Mouse (Mus musculus) kidney, adult 18-20 months (tissue): ENCODE results near the gene Alox12b.
A peak's percentile ranks its signal among the peaks of the same experiment; 100 is the strongest.

Experiments
- DNase-seq: peaks from one replicate; pipeline ENCODE4 v3.0.0; 2021

Alox12b gene

DNA sequence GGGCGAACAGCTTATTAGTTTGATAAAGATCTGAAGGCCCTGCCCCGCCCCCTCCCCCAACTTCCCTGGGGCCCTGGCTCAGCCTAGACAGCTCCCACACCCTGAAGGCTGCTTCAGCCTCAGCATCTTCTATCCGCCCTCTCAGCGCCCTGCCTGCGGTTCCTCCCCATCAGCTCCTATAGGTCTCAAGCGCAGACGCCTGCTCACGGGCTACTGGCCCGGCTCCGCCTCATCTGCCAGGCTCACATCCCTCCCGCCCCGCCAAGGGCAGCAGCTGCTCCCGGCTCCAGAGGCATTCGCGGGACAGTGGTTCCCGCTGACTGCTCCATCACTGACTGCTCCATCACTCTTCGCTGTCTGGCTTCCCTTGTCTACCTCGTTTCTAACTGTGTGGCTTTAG is at the start of gene Alox12b:
Gene Alox12b (plus strand): TSS at position 190 of the 400 bp plus-strand sequence.
- DNase-seq, result no peak

GRCm38 (mm10) chr11:69107676-69108075 is 49.1 kb upstream of the Alox12b start:
- no peak for DNase-seq

- DNase-seq, result no peak
Measured at GRCm38 (mm10) chr11:69108223-69108622, 48.6 kb upstream of the Alox12b start.

- DNase-seq, result no peak
Measured at GRCm38 (mm10) chr11:69109032-69109900, 47.5 kb upstream of the Alox12b start.

DNA sequence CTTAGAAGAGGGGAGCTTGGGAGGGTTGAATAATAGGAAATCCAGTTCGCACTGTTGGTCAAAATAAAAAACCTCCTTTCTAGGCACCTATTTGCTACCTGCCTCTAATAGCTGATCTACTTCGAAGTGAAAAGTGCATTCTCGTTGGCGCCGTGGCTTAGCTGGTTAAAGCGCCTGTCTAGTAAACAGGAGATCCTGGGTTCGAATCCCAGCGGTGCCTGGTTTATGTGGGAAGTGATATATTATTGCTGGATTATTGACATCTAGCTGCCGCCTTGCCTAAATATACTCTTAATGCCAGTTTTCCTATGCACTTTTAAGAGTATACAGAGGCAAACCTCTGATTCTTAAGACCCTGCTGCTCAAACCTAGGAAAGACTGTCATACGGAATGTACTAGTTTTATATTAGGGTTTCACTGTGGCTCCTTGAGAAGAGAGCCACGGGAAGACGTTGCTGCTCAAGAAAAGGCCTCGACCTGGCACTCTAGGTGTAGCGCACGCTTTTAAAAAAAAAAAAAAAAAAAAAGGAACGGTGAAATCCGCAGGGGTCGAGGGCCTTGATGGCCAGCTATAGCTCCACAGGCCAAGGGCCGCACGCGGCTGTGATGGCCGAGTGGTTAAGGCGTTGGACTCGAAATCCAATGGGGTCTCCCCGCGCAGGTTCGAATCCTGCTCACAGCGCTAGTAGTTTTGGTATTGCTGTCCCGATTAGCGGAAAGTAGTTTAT is 46.3 kb upstream of the Alox12b start:
- DNase-seq, result peak; percentile 94

GRCm38 (mm10) chr11:69111051-69111810 is 45.6 kb upstream of the Alox12b start:
- no peak for DNase-seq

DNA sequence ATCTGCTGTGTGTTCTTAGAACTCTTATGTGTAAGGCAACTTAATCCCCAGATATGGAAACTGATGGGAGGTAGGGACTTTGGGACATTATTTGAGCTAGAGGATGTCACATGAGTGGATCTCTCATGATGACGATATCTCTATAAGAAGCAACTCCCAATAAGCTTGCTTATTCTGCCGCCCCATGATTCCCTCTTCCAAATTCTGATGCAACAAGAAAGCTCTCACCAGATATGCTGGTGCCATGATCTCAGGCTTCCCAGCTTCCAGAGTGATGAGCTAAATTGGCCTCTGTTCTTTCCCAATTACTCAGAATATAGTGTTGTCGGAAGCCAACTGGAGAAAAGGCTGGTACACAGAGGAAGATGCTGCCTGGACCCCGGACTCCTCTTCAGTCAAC is 44.9 kb upstream of the Alox12b start:
- DNase-seq, result no peak

DNA sequence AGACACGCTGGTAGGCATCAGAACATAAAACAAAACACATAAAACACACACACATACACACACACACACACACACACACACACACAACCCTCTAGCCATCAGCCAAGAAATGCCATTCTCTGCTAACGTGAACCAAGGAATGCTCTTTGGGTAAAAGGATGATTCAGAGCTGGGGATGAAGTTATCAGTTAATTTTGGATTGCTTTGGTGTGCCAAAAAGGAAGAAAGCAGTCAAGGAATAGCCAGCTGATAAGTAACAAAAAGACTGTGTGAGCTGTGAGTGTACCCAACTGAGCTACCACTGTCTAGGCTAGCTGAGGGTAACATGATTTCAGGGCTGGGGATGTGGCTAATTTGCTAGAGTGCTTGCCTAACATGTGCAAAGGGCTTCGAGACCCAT is 42.8 kb upstream of the Alox12b start:
- DNase-seq, result no peak

DNA sequence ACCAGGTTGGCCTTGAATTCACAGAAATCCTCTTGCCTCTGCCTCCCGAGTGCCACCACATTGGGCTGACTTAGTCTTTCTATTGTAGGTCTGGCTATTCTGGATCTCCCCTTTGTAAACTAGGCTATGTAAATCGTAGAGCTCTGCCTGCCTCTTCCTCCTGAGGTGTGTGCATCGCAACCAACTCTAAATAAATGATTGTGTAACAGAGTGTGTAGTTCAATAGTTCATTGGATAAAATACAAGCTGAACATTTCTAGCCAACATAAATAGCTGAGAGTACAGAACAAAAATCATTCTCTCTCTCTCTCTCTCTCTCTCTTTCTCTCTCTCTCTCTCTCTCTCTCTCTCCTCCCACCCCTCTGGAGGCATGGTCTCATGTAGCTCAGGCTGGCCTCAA is 42.2 kb upstream of the Alox12b start:
- DNase-seq, result no peak

DNA sequence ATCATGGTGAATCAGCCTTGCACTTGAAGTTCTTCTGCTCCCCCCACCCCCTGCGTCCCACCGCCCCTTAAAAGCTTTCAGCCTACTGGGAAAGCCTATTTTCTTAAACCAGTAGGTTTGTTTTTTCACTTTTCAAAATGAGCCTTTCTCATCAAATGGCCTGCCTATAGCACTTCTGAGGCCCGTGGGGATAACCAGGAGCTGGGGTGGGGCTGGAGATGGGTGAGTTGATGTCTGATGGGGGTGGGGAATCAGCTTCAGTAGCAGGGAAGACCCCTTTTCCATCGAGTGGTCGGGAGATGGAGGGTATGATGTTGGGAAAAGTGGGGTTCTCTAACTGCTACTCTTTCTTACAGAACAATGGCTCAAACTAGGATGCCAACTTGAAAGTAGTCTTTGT is 39.9 kb upstream of the Alox12b start:
- DNase-seq, result no peak

DNA sequence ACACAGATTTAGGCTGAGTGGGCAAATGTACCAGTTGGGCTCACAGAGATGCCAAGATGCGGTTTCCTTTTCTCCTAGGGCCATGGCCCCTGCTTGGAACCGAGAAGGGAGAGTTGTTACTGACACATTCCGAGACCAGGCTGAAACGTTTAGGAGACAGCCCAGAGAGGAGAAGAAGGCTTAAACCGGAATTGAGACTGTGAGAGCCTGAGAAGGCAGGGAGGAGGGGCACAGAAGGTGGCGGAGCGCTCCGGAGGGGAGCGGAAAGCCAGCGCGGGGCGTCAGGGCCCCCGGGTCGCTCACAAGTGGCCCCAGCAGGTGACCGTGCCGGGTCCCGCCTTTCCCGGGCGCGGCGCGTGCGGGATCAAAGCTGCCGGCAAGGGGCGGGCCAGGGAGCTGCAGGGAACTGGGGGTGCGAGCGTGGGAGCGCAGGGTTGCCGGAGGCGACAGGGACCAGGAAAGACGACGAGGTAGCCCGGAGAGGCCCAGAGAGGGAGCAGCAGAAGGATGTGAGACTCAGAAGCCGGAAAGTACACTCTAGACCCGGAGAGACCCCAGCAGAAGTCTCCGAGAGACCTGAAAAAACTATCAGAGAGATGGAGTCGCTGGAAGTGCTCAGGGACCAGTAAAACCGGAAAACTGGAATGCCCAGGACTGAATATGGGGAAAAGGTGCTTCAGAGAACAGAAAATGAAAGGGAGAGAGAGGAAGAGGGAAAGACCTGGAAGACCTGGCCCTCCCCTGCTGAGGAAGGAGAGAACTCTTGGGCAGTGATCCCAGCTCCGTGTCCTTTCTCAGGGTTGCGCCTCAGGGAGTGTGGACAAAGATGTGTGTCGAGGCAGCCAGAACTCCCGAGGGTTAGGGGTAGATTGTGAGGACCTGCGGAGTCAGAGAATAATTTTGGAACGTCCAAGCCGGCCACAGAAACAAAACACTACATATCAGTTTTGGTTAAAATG is 38.8 kb upstream of the Alox12b start:
- peak; percentile 76 for DNase-seq

DNA sequence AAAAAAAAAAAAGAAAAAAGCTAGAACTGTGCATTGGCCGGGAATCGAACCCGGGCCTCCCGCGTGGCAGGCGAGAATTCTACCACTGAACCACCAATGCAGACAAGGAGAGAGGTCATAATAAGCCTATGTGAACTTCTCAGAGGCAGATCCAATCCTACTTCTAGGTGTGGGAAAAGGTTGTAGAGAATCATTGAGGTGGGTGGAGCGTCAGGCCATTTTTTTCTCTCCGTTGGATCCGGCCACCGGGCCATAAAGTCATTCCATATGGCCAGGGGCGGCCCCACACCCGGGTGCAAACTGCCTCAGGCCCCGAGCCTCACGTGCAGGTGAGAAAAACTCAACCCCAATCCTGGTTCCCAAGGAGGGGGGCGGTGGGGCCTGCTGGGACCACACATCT is 38.0 kb upstream of the Alox12b start:
- peak; percentile 90 for DNase-seq

GRCm38 (mm10) chr11:69119446-69120155 is 37.2 kb upstream of the Alox12b start:
- DNase-seq, result no peak

GRCm38 (mm10) chr11:69120221-69121000 is 36.4 kb upstream of the Alox12b start, which contains the start of gene Hes7:
TSS of gene Hes7 (plus strand) at chr11:69120404.
- DNase-seq, result no peak

GRCm38 (mm10) chr11:69121001-69121740 is 35.6 kb upstream of the Alox12b start:
- peak; percentile 45 for DNase-seq

- peak; percentile 55 for DNase-seq
Measured at GRCm38 (mm10) chr11:69121741-69122335, 35.0 kb upstream of the Alox12b start.

GRCm38 (mm10) chr11:69122336-69122951 is 34.3 kb upstream of the Alox12b start, which contains the start of gene 9130213A22Rik:
TSS of gene 9130213A22Rik (minus strand) at chr11:69122589.
- DNase-seq, result peak; percentile 90

- peak; percentile 90 for DNase-seq
Measured at GRCm38 (mm10) chr11:69123056-69123692, 33.6 kb upstream of the Alox12b start.
